Mouse (Mus musculus): ENCODE data around the gene Gp1ba.

The Gp1ba gene

DNA sequence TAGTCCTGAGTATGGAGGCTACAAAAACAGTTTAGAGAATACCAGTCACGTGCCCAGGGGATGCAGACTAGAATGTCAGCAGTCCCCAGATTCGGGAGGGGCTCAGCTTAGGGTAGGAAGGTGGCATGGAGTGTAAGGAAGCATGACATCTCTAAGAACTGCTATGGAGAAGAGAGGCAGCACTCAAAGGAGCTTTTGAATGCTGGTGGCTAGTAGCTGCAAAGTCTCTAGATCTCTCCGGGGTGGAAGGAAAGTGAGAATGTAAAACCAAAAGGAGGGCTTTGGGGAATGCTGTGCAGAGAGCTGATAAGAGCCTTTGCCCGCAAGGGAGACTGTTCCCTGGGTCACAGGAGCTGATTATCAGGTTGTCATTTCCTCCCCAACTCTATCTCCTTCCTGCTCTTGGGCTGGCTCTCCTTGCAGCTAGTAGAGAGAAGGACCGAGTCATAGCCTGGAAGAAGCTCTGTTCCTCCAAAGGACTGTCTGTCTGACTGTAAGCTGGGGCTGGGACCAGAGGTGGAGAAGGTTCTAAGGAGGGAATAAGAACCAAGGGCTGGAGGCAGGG is at the start of gene Gp1ba:
TSS of gene Gp1ba (plus strand) at position 409 of the 565 bp plus-strand sequence.
- no peak for DNase-seq (ENCODE audit: low spot score)

DNA sequence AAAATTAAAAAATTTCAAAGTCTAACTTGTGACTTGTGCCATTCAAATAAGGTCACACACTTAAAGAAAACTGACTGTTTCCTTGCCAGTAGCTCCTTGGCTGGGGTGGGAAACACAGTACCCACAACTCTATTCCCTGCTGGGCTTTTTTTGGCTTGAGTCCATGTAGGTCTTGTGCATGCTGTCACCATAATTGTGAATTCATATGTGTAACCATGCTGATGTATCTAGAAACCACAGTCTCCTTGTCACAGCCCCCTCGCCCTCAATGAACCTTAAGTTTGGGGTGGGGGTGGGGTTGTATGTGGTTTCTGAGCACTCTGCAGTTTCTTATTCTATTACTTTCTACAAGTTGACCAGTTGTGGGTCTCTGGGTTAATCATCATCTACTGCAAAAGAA is 47.2 kb upstream of the Gp1ba start:
- DNase-seq (ENCODE audit: low spot score): no peak

DNA sequence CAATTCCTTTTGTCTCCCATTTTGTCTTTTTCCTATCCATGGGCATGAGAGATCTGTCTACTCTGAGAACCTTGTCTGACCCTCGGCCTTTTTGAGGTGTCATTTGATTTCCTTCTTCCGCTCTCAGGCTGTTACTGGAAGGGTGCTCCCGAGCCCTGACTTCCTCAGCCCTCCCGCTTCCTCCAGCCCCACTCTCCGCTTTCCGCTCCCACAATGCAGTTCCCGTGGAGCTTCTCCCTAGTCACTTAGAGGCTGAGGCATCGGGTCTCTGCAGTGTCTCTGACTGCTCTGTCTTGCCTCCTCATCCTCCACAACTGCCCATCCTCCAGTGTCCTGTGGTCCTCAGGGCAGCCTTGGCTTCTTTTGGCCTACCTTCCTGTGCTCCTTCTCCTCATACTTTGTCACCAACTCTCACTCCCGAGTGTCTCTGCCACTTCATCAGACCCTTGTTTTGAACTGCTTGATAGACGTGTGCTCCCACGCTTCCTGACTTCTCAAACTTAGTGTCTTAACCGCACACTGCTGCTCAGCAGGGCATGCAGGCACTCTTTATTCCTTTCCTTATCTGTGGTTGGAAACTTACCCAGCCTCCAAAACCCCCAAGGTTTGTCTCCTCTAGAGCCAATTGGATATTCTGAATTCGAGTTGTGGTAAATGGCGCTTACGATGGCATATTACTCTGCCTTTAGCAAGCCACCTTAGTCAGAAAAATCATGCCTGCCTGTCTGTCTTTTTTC is 44.5 kb upstream of the Gp1ba start:
- no peak for DNase-seq (ENCODE audit: low spot score)

DNA sequence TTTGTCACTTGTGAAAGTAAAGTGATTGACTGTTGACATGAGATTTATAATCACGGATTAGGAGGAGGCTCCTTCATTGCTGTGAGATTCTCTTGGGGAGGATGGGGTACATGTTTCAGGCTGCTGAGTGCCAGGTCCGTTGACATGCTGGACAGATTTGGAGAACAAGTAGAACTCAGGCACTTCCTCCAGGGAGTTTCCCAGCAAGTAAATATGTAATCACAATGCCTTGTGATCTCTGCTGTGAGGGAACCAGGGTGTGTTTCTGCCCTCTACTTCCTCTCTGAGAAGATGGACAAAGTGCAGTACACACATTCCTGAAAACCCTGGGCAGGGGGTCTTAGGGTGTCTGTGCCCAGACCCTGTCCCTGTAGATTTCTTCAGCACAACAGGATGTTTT is 43.3 kb upstream of the Gp1ba start:
- no peak for DNase-seq (ENCODE audit: low spot score)

DNA sequence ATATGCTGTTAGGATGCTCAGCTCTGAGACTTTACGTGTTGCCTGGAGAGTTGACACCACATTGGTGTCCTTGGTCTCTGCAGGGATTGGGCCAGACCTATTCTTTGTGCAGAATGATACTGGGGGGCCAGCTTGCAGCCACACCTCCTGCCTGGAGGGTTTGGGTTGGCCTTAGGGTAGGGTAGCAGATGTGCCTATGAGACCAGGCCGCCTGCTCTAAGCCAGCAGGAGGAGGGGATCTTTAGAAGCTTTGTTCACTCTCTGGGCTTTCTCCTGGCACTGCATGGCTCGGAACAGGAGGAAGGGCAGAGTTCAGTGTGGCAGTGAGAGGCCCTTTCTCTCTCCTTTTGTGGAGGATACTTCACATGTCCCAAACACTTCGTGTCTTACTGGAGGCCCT is 42.8 kb upstream of the Gp1ba start:
- peak; percentile 41 for DNase-seq (ENCODE audit: low spot score)

DNA sequence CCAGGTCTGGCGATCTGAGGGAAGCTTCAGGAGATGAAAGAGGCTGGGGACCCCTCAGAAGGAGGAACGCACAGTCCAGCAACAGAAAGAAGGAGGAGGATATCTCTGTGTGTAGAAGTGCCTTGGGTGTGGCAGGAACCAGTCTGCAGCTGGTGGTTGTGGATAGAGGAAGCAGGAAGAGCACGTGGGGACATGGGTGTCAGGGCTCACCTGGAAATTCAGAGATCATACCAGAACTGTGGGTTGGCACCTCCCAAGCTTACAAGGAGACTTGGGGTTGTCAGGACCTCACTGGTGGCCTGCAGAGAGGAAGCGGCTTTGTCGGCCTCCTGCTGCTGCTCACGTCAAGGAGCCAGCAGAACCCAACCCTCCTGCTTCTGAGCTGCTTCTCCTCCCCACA is 41.6 kb upstream of the Gp1ba start:
- DNase-seq (ENCODE audit: low spot score): no peak

DNA sequence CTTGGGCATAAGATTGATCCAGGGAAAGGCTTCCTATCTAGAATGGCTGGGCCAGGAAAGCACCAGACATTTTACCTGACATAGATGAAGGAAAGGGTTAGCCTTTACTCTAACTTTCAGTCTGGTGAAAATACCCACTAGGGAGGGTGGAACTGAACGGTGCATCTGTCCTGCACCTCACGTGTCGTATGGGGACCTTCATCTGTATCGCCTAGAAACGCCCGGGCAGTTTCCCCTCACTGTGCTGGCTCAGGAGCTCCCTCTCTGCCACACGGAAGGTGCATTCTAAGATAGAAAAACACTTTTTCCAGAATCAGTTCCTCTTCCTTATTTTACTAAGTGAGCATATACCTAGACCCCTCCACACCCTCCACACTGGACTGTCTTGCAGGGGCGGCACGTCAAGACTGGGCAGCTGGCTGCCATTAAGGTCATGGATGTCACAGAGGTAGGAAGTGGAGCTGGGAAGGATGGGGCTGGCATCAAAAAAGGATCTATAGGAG is 40.4 kb upstream of the Gp1ba start:
- no peak for DNase-seq (ENCODE audit: low spot score)

DNA sequence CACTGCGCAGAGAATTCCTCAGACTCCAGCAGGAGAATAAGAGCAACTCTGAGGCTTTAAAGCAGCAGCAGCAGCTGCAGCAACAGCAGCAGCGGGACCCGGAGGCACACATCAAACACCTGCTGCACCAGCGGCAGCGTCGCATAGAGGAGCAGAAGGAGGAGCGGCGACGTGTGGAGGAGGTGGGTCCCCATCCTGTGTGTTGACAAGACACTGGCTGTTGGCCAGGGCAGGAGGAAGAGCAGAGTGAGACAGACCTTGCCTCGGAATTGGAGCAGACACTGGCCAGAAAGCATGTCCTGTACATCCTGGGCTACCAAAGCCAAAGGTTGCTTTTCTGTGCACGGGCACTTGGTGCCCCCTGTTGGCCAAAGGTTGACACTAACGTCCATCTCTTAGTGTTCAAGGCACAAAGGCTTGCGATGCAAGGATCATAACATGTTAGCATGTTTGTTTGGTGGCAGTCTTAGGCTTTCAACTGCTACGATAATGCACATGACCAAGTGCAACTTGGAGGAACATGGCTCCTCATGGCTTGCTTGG is 33.8 kb upstream of the Gp1ba start:
- DNase-seq (ENCODE audit: low spot score): peak; percentile 82

DNA sequence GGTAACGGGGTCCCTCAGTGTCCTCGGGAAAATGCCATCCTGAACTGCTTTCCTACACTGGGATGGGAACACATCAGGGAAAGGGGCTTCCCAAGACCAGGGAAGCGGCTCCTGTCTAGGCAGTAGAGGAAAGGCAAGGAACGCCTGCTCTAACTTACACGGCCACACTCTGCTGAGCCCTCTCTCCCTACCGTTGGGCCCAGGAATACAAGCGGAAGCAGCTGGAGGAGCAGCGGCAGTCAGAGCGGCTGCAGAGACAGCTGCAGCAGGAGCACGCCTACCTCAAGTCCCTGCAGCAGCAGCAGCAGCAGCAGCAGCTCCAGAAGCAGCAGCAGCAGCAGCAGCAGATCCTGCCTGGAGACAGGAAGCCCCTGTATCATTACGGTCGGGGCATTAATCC is 32.2 kb upstream of the Gp1ba start:
- DNase-seq (ENCODE audit: low spot score): no peak

DNA sequence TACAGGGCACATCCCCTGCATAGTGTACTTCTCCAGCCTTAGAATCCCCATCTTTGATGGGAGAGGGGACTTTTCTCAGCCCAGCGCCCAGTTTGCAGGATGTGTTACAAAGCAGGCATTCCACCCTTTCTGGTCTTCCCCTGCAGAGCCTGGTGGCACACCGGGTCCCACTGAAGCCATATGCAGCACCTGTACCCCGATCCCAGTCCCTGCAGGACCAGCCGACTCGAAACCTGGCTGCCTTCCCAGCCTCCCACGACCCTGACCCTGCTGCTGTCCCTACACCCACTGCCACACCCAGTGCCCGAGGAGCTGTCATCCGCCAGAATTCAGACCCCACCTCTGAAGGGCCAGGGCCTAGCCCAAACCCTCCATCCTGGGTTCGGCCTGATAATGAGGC is 31.3 kb upstream of the Gp1ba start:
- DNase-seq (ENCODE audit: low spot score): no peak

DNA sequence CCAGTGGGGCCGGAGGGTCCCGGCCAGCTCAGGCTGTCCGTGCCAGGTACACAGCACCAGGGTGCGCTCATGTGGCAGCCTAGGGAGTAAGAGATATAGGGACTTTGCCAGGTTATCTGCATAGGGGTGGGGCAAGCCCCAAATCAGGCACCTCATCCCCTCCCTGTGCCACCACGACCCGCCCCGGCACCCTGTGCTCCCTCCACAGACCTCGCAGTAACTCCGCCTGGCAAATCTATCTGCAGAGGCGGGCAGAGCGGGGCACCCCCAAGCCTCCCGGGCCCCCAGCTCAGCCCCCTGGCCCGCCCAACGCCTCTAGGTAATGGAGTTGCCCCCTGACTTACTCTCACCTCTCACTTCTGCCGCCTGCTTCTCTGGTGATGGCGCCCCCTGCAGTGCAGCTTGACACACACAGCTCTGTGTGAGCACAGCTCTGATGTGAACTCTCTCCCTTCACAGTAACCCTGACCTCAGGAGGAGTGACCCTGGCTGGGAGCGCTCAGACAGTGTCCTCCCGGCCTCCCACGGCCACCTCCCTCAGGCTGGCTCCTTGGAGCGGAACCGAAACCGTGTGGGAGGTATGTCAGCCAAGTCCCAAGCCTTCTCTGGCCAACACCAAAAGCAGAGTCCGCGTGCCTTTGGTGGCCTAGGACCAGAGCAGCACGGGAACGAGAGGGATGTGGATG is 30.4 kb upstream of the Gp1ba start:
- DNase-seq (ENCODE audit: low spot score): no peak

DNA sequence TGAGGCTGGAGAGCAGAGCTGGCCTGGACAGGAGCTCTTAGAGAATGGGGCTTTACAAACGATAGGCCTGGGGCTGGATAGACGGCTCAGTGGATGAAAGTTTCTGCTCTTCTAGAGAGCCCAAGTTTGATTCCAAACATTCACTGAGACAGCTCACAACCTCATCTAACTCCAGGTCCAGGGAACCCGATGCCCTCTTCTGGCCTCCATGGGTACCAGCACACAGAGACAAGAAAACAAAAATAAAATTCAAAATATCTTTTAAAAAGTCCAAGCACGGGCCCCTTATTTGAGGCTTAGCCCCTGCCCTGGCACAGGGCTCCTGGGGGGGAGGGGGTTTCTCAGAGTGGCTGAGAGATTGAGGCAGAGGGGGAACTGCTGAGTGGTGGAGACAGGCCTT is 28.2 kb upstream of the Gp1ba start:
- DNase-seq (ENCODE audit: low spot score): no peak

DNA sequence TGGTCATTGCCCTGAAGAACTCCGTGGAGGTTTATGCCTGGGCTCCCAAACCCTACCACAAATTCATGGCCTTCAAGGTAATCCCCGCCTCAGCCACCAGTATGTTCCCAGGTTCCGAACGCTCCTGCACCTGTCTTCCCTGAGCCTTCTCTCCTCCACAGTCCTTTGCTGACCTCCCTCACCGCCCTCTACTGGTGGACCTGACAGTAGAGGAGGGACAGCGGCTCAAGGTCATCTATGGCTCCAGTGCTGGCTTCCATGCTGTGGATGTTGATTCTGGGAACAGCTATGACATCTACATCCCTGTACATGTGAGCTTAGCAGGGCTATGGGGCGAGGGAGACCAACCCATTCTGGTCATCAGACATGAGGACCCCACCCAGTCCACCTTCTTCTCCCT is 26.4 kb upstream of the Gp1ba start:
- DNase-seq (ENCODE audit: low spot score): no peak

DNA sequence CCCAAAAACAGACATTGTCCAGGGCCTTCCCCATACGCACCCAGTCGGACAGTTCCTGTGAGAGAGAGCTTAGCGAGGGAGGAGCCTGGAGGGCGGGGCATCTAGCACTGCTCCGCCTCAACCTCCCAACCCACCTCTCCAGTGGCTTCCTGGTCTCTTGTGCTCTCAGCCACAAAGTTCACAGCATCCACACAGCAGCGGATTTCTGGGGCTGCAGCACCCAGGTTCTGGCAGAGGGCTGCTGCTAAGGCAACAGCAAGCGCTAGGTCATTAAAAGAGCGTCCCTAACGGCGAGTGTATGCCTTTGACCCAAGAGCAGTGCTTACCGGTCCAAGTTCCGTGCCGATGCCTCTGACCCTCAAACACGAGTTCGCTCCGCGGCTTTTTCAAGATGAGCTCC is 23.8 kb upstream of the Gp1ba start:
- DNase-seq (ENCODE audit: low spot score): peak; percentile 44

DNA sequence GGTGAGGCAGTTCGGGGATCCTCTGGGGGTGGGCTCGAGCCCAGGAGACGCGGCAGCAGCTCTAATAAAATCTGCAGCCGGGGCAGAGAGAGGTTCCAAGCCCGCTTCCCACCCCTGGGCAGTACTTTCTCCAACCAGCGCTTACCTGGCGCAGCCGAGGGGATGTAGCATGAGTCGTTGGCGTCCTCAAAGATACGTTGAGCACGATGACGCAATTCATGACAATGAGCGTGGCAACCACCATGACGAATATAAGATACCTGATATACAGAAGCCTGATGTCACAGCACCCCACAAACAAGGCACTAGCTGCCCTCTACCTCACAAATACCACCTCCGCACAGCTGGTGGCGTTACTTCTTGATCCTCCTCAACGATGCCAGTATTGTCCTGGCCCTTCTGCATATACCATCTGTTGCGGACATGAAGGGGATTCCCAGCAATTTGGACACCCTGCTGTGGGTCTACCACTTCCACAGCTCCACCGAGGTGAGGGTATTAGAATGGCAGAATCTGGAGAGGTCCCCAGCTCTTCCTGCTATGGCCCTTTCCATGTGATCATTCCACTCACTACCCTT is 23.3 kb upstream of the Gp1ba start, which contains the start of gene 4930544D05Rik:
TSS of gene 4930544D05Rik (plus strand) at position 333 of the 578 bp plus-strand sequence.
- no peak for DNase-seq (ENCODE audit: low spot score)

DNA sequence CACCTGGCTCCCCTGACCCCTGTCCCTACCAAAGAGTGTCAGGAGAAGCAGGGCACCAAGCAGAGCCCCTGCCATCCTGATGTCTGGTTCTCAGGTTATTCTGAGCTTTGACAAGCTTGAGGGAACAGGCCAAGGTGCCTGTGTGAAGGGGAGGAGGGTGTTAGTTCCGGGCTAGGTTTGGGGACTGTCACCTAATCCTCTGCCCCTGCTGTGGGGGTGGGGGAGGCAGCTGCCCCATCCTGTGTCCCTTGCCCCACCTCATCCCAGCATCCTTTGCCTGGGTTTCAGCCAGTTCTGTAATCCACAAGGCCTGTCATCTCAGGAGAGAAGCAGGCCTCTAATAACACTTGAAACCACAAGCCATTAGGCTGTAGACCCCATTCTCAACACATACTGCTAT is 19.8 kb upstream of the Gp1ba start, which contains the start of gene Chrne:
TSS of gene Chrne (minus strand) at position 116 of the 400 bp plus-strand sequence.
- no peak for DNase-seq (ENCODE audit: low spot score)

DNA sequence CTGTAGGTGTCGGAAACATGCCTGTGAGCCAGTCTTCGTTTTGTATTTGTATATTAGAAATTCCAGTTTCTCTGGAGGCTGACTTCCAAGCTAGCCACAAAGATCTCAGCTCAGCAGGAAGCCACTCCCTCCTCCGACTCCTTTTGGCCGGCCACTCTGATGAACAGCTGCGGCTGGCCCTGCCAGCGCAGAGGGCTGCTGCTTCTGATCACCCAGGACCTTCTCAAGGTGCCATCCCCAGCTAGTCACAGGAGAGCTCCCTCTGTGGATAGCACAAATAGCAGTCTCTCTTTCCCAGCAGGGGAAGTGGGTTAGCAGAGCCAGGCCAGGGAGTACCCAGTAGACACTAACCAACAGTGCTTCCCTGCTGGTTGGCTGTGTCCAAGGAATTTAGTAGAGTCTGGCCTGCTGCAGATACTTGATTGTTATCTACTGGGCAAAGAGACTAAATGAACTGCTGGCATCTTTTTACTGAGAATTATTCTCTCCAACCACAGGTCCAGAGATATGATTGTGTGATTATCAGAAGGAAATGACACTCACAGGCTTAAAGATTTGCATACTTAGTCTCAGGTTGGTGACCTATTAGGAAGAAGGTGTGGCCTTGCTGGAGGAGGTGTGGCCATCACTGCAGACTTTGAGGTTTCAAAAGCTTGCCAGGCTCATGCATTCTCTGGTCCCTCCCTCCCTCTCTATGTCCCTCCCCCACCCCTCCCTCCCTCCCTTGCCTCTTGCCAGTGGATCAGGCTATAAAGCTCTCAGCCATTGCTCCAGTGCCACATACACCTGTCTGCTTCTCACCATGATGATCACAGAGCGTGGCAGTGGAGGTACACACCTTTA is 16.7 kb upstream of the Gp1ba start:
- DNase-seq (ENCODE audit: low spot score): no peak

DNA sequence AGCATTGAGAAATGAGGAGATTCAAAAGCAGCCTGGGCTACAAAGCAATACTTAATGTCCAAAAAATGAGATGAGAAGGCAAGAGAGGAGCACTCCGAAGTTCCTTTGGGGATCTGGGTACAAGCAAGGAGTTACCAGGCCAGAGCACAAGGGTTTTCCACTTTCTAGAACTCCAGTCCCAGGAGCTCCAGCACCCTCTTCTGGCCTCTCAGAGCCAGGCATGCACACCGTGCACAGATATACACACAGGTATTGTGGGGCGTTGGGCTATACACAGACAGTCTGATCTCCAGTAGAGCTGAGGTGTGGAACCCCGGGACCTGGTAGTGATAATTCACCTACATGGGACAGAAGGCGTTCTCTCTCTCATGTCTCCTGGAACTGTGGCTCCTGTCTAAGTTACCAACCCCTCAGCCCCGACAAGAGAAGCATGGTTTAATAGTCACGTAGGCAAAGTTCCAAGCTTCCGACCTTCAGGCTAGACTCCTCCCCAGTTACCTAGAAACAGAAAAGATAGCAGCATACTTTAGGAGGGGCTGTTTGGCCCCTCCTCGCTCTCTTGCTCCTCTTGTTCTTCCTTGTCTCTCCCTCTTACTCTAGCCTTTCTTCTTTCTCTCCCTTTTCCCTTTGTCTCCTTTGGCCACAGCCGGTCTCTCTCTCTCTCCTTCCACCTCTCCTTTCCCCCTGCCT is 15.7 kb upstream of the Gp1ba start:
- DNase-seq (ENCODE audit: low spot score): no peak

DNA sequence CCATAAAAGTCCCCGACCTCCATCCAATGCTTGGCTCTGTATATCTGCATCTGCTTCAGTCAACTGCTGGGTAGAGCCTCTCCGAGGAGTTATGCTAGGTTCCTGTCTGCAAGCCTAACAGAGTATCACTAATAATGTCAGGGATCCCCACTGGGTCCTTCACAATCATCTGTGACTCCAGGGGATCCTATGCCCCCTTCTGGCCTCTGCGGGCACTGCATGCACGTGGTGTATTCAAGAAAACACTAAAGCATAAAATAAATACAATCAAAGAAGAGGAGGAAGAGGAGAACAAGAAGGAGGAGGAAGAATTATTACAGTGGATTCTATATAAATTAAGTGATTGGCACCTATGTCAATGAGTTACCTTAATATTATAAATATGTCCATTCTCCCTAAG is 13.4 kb upstream of the Gp1ba start:
- DNase-seq (ENCODE audit: low spot score): no peak

DNA sequence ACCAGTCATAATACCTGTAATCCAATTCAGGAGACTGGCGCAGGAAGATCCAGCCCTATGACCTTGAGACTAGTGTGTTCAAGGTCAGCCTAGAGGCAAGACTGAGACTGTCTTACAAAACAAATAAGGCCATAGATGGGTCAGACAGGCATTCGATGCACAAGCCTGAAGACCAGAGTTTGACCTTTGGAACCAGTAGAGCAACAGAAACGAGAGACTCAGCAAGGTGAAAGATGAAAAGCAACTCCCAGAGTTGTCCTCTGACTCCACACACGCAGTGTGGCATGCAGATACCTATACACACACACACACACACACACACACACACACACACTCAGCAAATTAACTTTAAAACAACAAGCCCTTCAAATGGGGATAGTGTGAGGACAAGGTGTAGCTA is 12.0 kb upstream of the Gp1ba start:
- no peak for DNase-seq (ENCODE audit: low spot score)

DNA sequence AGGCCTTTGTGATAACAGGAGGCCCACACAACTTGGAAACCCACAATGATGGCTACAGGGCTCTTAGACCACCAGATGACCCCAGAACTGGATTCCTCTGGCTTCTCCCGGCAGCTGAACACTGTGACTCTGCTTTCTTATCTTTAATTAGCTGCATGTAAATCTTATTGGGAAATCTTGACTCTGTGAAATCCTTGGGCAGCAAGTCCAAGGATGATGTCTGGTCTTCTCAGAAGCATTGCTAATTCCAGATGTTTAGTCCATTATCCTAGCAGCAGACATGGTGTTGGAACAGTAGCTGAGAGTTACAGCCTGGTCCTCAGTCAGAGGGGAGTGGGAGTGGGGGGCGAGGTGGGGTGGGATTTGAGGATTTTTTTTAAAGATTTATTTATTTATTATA is 10.5 kb upstream of the Gp1ba start:
- no peak for DNase-seq (ENCODE audit: low spot score)

All from layer of hippocampus, adult 11-12 months (tissue).